Mouse (Mus musculus) thymus, postnatal 10 days (tissue): ENCODE results near the gene Shld2.
"Not testable (repeated sequence)": the region's sequence is repeated elsewhere in the genome, so short reads cannot be mapped to it uniquely, and the experiment has no call there.

Experiments used
- DNase-seq, 2 experiments: peaks; one replicate each; pipeline ENCODE4 v3.0.0; 2021; ENCODE audit warnings: low spot score in 2 of 2

Gene Shld2

DNA sequence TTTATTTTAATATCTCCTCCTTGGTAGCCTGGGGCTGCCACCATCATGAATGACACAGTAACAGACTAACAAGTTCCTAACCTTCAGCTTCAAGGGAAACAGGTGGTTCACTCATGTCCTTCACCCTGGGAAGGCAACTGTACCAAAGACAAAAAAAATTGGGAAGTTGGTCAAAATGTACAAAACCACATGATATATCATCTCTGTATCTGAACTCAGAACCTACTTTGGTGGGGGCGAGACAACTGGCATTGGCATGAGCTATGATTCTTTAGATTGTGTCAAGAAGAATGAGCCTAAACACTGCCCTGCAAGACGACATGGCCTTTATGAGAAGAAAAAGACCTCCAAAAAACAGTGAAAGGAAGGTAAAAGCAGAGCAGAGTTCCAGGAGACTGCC lies 29.5 kb downstream of the Shld2 start:
- DNase-seq = no peak

DNA sequence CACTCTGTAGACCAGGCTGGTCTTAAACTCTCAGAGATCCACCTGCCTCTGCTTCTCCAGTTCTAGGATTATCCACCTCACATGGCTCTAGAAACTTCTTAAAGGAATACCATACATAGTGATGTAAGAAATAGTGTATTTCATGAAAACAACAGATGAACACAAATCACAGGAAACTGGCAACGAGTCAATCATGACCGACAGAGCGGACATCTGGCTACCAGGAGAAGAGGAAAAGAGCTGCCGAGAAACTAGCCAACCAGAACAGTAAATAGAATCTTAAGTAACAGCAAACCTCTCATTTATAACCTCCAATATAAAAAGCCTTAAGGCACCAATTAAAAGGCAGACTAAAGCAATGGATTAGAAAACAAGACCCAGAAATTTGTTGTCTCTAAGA lies 30.6 kb downstream of the Shld2 start:
- no peak for DNase-seq

DNA sequence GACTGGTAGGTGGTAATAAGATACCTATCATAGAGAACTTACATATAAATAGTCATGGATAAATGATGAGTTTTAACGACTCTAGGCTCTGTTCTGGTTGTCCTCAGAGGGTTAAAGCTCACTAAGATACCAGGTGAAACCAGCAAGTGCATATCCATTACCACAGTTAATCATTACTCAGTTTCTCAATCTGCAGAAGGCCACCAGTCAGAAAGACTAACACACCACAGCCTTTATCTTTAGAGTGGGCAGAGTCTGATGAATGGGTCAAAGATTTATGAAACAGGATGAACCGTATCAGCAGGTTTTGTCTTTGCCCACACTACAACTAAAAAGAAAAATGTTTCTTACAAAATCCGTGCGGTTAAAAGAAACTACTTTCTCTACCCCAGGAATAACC lies 35.1 kb downstream of the Shld2 start:
- no peak for DNase-seq

DNA sequence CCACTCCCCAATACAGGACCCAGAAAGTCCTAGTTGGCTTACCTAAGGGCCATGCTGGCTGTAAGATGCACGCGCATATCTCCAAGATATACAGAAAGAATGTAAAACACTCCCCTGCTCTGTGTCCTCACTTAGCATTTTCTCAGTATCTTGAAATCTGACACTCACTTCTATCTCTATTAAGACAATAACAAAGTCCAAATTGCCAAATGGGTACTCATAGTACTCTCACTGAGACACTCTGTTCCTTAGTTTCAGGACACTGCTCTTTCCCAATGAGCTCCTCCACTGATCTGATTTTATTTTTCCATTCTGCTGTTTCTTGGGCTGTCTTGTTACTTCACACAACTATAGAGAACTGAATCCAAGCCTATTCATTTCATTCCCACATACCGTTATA lies 36.2 kb downstream of the Shld2 start:
- DNase-seq = no peak

DNA sequence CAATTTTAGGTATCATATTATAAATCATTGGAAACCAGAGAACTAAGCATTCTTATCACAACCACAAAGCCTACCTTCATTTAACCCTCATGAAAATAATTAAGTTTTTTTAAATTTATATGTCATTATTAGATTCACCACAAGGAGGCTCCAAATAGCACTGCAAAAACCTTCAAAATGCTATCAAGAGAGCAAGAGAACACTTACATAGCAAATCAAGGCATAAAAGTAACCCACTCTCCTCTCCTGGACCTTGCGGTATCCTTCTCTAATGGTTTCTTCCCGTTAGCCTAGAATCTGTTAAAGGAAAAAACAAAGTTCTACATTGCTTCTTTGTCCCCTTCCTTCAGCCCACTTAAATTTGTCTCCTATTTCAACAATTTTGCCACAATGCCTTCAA lies 37.0 kb downstream of the Shld2 start:
- DNase-seq = peak in 1 of 2 experiments; percentile 4

DNA sequence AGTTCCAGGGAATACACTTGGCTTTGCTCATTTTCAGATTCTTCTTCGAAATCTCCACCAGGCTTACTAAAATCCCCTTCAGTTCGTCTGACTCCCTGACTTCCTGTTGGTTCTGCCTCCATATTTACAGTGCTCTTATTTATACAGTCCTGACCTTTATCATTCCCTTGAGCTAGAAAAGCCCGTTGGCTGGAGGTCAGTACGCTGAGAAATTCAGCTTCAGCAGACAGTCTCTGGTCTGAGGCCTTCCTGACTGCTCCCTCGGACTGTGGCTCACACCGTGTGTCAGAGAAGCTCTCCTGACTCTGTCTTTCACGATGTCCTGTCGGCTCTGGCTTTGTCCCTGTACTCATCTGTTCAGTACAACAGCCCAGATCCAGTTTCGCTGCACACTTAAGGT lies 42.2 kb downstream of the Shld2 start:
- DNase-seq = no peak

DNA sequence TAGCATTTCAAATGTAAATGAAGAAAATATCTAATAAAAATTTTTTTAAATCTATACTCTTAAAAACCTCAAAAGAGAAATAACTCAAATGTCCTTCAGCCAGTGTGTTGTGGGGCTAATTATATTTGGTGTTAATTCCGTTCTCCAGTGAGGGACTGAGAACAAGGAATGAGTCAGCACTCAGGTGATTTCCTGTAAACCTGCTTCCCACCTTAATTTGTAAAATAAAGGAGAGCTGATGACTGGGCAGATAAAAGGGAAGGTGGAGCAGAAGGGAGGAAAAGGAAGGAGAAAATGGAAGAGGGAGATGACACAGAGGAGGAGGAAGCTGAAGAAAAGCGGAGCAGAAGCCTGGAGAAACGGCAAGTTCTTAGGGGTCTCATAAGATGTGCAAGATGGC lies 51.8 kb downstream of the Shld2 start:
- DNase-seq = not testable (repeated sequence)

DNA sequence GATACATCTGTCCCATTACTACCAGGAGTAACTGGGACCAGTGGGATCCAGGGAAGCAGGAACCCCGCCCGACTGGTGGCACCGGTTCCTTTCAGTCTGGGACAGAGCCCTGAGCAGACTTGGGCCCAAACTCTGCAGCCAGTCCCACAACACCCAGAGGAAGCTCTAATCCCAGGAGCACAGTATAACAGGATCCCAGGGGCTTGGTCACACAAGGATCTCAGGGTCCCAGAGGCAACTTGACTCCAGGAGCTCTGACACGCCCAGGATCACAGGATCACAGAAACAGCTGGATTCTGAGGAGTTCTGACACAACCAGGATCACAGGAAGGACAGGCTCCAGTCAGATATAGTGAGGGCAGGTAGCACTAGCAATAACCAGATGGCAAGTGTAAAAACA lies 57.0 kb downstream of the Shld2 start:
- no peak for DNase-seq

DNA sequence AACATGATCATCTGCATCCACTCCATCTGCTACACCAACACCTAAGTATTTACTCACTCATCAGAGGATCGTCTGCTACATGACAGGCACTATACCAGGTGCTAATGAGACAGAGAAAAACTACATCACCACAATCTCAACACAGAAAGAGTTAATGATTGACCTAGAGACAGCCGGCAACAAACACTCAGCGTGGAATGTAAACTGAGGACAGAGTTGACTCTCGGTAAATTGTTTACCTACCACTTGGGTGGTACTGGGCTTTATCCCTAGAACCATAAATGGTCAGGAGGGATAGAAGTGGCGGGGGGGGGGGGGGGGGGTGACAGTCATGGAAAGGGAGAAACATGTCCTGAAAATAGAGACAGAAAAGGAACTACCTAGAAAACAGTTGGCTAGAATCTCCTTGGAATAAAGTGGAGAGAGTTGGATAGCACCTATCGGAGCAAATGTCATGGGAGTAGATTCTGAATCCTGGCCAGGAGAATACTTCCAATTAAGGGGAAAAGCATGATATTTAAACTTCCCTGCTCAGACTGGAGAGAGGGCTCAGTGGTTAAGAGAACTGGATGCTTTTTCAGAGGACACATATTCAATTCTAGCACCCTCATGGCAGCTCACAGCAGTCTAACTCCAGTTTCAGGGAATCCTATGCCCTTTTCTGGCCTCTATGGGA lies 57.7 kb downstream of the Shld2 start:
- DNase-seq = no peak

DNA sequence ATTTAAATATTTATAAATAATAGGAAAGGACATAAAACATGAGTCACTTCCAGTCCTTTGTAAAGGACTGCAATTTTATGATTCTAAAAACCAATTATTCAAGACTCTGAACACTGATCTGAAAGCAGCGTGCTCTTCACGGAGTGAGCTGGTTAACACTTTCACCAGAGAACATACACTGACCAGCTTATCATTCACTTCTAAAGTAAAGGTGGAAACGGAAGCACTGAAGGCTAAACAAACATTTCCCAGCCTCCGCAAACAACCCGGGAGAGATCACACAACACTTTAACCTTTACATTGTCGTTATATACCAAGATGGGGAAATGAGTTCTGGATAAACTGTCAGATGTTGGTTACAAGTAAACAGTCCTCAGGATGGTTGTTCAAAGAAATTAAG lies 69.6 kb downstream of the Shld2 start:
- DNase-seq = no peak

DNA sequence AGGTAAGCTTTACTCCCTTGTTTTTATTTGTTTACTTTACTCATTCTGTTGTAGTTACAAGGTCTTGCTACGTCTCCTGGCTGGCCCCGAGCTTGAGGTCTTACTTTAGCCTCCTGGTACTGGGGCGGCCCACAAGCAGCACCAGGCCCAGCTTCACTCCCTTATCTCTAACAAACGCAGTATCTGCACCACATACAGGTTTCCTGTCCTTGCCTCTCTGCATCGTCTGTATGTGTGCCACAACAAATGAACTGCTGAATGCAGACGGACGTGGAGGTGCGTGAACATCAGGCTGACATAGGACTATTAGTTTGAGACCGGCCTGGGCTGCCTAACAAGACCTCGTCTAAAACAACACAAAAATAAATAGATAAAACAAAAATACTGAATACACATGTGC lies 70.0 kb downstream of the Shld2 start:
- no peak for DNase-seq

DNA sequence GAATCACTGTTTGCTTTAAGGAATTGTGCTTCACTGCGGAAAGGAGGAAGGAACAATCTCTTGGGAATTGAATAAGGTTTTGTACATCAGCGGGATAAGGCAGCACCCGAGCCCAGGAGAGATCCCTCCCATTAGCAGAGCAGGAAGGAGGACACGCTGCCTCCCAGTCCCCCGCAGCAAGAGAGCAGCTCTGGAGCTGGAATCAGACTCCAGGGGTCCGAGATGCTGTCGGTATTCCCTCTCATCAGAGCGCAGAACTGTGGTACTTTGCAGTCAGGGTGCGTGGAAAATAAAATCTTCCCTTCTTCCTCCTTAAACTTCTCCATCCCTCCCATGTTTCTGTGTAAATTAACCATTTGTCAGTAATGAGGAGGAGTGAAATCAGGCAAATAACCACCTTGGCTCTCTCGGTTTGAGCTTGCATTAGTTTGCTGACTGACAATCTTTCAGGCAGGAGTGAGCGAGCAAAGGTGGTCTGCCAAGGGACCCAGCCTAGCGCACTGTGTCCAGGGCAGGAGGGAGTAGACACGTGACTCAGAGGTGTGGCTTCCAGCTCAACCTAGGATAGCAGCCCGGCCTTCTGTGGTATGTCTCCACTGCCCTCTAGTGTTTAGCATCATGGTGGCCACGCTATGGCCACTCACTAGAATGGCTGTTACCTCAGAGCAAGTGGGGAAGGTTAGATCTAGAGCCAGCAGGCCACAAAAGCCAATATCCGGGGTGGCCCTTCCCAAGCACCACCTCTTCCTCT lies 75.5 kb downstream of the Shld2 start:
- peak in 1 of 2 experiments; percentile 12 for DNase-seq

DNA sequence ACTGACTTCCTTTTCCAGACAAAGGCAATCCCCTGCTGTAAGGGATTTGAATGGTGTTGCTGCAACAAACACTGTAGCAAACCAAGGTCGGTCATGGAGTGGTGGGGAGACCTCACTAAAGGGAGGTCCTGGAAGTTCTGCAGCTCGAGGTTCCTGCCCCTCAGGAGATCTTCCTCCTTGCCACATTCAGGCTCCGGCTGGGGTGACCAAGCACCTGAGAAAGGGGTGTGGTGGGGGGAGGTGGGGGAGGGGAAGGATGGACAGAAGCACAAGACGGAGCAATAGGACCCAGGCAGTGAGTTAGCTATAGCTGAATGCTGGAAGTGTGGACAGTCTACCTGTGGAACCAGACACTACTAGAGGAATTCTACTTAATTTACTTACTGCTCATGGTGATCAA lies 76.4 kb downstream of the Shld2 start:
- no peak for DNase-seq

DNA sequence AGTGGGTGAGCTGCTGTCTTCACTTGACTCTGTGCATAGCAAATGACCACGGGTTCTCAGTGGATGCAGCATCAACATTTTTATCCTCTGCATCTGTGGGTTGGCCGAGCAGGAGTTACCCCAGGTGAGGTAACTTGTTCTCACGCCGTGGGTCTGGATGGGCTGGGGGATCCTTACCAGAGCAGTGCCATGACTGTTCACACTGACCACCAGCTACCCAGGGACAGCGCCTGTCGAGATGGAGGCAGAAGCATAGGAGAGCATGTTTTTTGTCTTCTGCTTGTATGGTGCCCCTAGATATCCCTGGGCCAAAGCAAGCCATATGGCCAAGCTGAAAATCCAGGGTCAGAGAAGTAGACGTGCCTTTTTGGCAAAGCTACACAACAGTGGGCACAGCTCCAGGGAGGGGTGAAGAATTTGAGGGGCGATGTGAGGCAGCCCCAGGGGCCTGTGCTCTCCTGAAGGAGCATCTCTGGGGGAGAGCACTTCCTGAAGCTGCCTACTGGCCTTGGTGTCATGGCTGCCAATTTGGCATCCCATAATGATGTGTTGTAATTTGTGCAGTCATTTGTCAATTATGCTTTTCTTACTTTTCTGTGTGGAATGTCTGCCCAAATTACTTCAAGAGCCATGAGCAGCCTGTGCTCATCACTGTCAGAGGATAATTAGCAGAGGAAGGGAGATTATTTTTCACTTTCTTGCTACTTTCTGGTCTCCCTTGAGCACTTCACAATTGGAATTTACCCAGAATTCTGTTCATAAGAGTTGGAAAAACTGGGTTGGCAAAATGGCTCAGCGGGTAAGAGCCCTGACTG lies 77.2 kb downstream of the Shld2 start:
- DNase-seq = no peak

DNA sequence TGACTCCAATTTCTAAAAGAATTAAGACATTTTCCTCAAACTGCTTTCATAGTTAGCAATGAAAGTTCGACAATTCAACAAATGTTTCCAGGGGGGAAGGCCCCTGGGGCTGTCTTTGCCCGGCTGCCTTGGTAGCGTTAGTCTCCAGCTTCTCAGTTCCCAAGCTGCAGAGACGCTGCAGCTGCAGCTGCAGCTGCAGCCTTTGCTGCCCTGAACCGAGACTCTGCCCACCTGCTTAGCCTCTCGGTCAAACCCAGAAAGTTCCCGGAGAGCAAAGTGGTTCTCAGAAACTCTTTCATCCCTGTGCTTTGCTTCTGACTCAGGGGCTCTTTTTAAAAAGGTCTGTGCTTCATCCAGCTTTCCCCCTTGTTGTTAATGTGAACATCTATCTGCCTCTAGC lies 78.0 kb downstream of the Shld2 start:
- no peak for DNase-seq

DNA sequence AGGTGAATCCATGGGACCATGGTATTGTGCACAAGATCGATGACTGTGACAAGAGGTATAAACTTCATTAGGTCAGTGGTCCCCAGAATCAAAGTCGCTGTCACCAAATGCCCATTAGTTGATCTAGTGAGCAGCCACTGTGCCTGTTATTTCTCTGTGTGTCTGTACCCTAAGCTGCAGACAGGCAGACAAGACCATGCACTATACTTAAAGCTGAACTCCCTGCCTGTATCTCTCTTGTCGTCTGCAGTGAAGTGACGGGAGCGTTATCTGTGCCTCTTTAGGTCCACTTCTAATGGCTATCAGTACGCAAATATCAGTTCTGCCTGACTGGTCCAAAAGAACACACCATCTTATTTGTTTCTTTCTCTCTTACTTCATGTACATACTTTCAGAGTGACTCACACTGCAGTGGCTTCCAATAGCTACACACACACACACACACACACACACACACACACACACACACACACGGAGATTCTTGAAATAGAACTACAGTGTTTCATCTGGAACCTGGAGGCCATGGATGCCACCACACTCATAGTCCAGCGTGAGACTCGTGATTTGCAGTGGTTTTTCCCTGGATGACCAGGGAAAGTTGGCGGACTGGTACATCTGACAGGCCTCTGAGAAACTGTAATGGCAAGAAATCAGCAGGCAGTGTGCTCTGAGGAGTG lies 81.3 kb downstream of the Shld2 start:
- DNase-seq = no peak

DNA sequence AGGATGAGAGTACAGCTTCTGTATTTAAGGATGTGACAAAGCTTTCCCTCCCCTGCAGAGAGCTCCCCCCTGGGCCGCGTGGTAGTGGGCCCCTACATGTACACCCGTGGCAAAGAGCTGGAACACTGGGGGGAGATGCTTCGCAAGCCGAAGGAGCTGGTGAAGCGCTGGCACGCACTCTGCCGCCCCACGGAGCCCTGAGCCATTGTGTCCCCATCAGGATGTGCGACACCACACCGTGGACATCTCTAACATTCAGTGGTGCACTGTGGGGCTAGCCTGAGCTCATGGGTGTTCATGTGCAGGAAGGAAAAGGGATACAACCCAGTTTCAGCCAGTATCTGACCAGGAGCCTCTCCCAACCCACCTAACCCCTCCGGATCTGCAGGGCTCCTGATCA lies 82.3 kb downstream of the Shld2 start:
- DNase-seq = no peak

DNA sequence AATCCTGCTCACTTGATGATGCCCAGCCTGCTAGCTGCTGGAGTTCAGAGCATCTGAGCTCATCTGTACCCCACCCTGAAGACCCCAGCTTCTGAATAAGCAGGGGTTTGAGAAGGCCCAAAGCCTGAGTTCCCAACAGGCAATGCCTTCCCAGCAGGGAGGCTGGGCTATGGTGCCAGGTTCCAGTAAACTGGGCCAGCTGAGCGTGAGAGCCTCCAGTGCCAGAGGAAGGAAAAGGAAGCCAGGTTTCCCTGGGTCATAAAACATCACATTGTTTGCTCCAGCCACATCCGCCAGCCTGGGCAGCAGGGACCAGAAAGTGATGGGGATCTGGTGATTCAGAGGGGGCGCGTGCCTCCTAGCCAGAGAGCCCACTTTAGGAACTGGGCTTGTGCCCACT lies 83.7 kb downstream of the Shld2 start:
- no peak for DNase-seq

DNA sequence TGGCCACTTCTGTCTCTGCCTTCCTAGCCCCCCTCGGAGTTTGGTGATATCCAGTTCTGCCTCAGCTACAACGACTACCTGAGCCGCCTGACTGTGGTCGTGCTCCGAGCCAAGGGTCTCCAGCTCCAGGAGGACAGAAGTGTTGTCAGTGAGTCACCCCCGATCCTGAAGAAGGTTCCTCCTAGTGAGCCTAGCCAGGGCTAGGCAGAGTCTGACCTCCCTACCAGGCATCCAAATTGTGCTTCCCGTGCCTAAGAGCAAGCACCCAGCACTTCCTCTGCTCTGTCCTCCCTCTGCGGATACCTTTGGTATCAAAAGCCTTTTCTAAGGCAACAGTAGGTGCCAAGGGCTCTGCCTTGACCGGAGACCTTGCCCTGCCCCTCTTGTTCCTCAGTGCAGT lies 84.3 kb downstream of the Shld2 start:
- no peak for DNase-seq

DNA sequence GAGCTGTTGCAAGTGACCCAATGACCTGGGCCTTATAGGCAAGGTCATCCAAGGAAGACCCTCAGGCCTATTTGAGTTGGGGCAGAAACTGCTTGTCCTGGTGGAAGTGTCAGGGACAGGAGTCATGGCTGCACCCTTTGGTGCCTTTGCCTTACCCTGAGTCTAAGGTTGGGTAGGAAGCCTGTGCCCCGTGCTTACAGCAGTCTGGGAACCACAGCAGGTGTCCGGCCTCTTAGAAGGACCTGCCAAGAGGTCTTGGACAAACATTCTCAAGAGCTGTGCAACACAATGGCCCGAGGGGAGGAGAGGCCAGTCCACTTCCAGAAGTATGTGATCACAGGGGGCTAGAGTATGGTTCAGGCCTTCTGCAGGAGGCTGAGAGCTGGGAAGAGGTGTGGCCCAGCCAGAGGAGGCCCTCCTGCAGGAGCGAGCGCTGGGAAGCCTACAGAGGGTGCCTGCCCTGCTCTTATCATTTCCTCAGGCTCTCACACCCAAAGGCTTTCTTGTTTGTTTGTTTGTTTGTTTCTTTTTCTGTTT lies 86.9 kb downstream of the Shld2 start:
- DNase-seq = no peak

DNA sequence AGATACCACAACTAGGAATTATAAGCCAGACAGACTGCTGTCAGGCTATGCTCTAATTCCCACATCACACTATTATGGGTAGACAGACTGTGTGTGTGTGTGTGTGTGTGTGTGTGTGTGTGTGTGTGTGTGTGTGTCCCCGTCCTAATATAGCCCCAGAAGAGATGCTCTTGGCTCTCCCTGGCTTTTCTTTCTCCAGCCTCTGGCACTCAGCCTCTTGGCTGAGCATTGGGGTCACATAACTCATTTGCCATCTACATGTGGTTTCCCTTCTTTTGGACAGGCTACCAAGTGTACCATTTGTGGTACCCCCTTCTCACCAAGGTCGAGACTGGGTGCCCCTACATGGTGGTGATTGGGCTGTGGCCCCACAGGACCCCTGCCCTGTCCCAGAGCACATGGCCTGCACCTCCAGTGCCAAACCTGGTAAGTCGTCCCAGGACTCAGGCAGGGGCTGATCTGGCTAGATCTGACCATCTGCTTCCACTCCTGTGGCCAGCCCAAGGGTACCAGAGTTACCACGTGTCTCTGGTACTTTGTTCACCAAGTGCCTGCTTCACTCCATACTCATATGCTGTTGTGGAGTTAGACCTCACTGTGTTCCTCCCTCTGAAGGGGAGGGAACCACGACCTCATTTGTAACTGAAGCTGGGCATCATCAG lies 88.7 kb downstream of the Shld2 start:
- DNase-seq = no peak
